Mouse (Mus musculus): ENCODE measurements around the gene 1700069L16Rik.

DNA sequence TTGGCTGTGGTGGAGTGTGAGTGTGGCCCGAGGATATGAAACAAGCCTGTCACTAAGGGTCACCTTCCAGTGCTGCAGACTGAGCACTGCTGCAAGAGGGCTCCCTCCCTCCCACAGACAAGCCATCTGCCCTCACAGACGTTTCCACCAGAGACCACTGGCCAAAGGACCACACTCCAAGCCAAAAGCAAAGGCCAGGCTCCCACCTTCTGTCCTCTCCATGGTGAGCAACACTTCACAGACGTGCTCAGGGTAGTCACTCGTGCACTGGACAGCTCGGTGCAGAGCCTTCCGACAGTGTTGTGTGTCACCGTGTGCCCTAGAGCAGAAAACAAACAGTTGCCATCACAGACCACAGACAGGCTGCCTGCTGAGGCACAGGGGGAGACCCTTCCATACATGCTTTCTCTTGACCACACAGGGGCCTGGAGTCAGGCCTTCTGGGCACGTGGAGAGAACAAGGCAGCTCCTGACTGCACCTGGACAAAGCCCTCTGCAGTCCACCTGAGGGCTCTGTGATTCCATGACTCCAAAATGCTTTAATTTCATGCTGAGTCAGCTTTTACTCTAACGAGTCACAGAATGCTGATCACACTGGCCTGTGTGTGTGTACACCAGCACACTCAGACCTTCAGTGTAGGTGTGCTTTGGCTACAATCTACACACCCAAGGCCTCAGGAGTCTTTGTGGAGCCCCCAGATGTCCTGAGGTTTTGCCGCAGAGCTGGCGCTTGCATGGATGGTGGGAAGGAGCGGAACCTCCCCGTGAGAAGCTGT lies 24.2 kb upstream of the 1700069L16Rik start:
- no peak for TF ChIP-seq POLR2A (IDR thresholded peaks at IDR 0.05; ENCODE audit: control insufficient read depth, extremely low read depth, insufficient read depth, low read length, poor library complexity)
- no peak for TF ChIP-seq CTCF (IDR thresholded peaks at IDR 0.05; ENCODE audit: borderline replicate concordance, control insufficient read depth, extremely low read depth, insufficient read depth, low read length, poor library complexity)

Measured in thymus, adult 2 months (tissue).